Mouse (Mus musculus): ENCODE data around the gene Ppt2. TPM values are rescaled to one million over a fixed set of nuclear protein-coding genes. Genes with fewer than 3 reads are reported as not detected.

Ppt2 gene
- polyA plus RNA-seq, 1 experiment from 2014 or later: 31.7 TPM

GRCm38 (mm10) chr17:34618999-34619398 lies 9.3 kb downstream of the Ppt2 start:
- H3K9ac ChIP-seq (ENCODE audit: low read depth, low read length): no peak overlapping the region
- peaks cover 10% of the 10 kb centered on the region for H3K36me3 ChIP-seq (ENCODE audit: control insufficient read depth, insufficient read depth, low read length)
- H3K27ac ChIP-seq (ENCODE audit: low read depth, low read length): no peak overlapping the region
- H3K4me2 ChIP-seq: no peak overlapping the region
- no peak for ATAC-seq (replicated peaks; ENCODE audit: insufficient number of reproducible peaks, low FRiP score, low TSS enrichment)
- WGBS (ENCODE audit: insufficient replicate concordance): 14% methylated on average over 6 of the region's 6 CpGs
- H3K9me3 ChIP-seq (replicated peaks; ENCODE audit: control insufficient read depth, low read length): no peaks in the 10 kb centered on the region
- no peaks in the 10 kb centered on the region for H3K4me1 ChIP-seq (ENCODE audit: control insufficient read depth, insufficient read depth, low read length)
- H3K27me3 ChIP-seq (ENCODE audit: control insufficient read depth, insufficient read depth, low read length): no peaks in the 10 kb centered on the region
- no peak overlapping the region for H3K4me3 ChIP-seq (ENCODE audit: low read depth, low read length)

GRCm38 (mm10) chr17:34615871-34616270 lies 12.4 kb downstream of the Ppt2 start, which contains the start of gene Egfl8:
Egfl8 (minus strand) TSS chr17:34615971.
- H3K27ac ChIP-seq (ENCODE audit: low read depth, low read length): no peak within 1 kb of the TSS
- no peaks in the 10 kb centered on the region for H3K9me3 ChIP-seq (replicated peaks; ENCODE audit: control insufficient read depth, low read length)
- H3K4me1 ChIP-seq (ENCODE audit: control insufficient read depth, insufficient read depth, low read length): no peaks in the 10 kb centered on the region
- H3K36me3 ChIP-seq (ENCODE audit: control insufficient read depth, insufficient read depth, low read length): peaks cover 16% of the 10 kb centered on the region
- no peak for ATAC-seq (replicated peaks; ENCODE audit: insufficient number of reproducible peaks, low FRiP score, low TSS enrichment)
- H3K4me2 ChIP-seq: no peak within 1 kb of the TSS
- H3K9ac ChIP-seq (ENCODE audit: low read depth, low read length): 0 out of 2 replicates have a peak within 1 kb of the TSS, but pooled peaks have one; percentile 16
- WGBS (ENCODE audit: insufficient replicate concordance): 73% methylated on average over 6 of the region's 6 CpGs
- no peaks in the 10 kb centered on the region for H3K27me3 ChIP-seq (ENCODE audit: control insufficient read depth, insufficient read depth, low read length)
- H3K4me3 ChIP-seq (ENCODE audit: low read depth, low read length): no peak within 1 kb of the TSS

- Histone ChIP-seq H3K9me3 (replicated peaks; ENCODE audit: control insufficient read depth, low read length) (no peaks in the 10 kb centered on the region), H3K4me1 (ENCODE audit: control insufficient read depth, insufficient read depth, low read length) (peaks cover 1% of the 10 kb centered on the region; the same call in 1 of the 2 replicates), H3K27me3 (ENCODE audit: control insufficient read depth, insufficient read depth, low read length) (no peaks in the 10 kb centered on the region), H3K4me2 (no peak overlapping the region), H3K9ac (ENCODE audit: low read depth, low read length) (no peak overlapping the region), H3K4me3 (ENCODE audit: low read depth, low read length) (no peak overlapping the region), H3K36me3 (ENCODE audit: control insufficient read depth, insufficient read depth, low read length) (peaks cover 13% of the 10 kb centered on the region), H3K27ac (ENCODE audit: low read depth, low read length) (no peak overlapping the region)
- 80% methylated on average over 10 of the region's 10 CpGs for WGBS (ENCODE audit: insufficient replicate concordance)
- no peak for ATAC-seq (replicated peaks; ENCODE audit: insufficient number of reproducible peaks, low FRiP score, low TSS enrichment)
Observed at GRCm38 (mm10) chr17:34613830-34614229, 14.5 kb downstream of the Ppt2 start.

GRCm38 (mm10) chr17:34613054-34613645 lies 15.2 kb downstream of the Ppt2 start:
- 85% methylated on average over 11 of the region's 11 CpGs for WGBS (ENCODE audit: insufficient replicate concordance)
- H3K4me2 ChIP-seq: no peak overlapping the region
- no peaks in the 10 kb centered on the region for H3K27me3 ChIP-seq (ENCODE audit: control insufficient read depth, insufficient read depth, low read length)
- ATAC-seq (replicated peaks; ENCODE audit: insufficient number of reproducible peaks, low FRiP score, low TSS enrichment): no peak
- H3K4me3 ChIP-seq (ENCODE audit: low read depth, low read length): no peak overlapping the region
- peaks cover 8% of the 10 kb centered on the region for H3K4me1 ChIP-seq (ENCODE audit: control insufficient read depth, insufficient read depth, low read length)
- H3K36me3 ChIP-seq (ENCODE audit: control insufficient read depth, insufficient read depth, low read length): peaks cover 13% of the 10 kb centered on the region
- no peaks in the 10 kb centered on the region for H3K9me3 ChIP-seq (replicated peaks; ENCODE audit: control insufficient read depth, low read length)
- no peak overlapping the region for H3K9ac ChIP-seq (ENCODE audit: low read depth, low read length)
- H3K27ac ChIP-seq (ENCODE audit: low read depth, low read length): no peak overlapping the region

- ATAC-seq (replicated peaks; ENCODE audit: insufficient number of reproducible peaks, low FRiP score, low TSS enrichment): no peak
- peaks cover 13% of the 10 kb centered on the region for H3K36me3 ChIP-seq (ENCODE audit: control insufficient read depth, insufficient read depth, low read length)
- peaks cover 17% of the 10 kb centered on the region for H3K4me1 ChIP-seq (ENCODE audit: control insufficient read depth, insufficient read depth, low read length)
- no peaks in the 10 kb centered on the region for H3K27me3 ChIP-seq (ENCODE audit: control insufficient read depth, insufficient read depth, low read length)
- no peak overlapping the region for H3K4me2 ChIP-seq
- no peak overlapping the region for H3K27ac ChIP-seq (ENCODE audit: low read depth, low read length)
- H3K9ac ChIP-seq (ENCODE audit: low read depth, low read length): no peak overlapping the region
- WGBS (ENCODE audit: insufficient replicate concordance): 92% methylated on average over 8 of the region's 8 CpGs
- H3K9me3 ChIP-seq (replicated peaks; ENCODE audit: control insufficient read depth, low read length): no peaks in the 10 kb centered on the region
- no peak overlapping the region for H3K4me3 ChIP-seq (ENCODE audit: low read depth, low read length)
Observed at GRCm38 (mm10) chr17:34611050-34611449, 17.3 kb downstream of the Ppt2 start.

GRCm38 (mm10) chr17:34607997-34608396 lies 20.3 kb downstream of the Ppt2 start:
- H3K9me3 ChIP-seq (replicated peaks; ENCODE audit: control insufficient read depth, low read length): no peaks in the 10 kb centered on the region
- H3K27me3 ChIP-seq (ENCODE audit: control insufficient read depth, insufficient read depth, low read length): no peaks in the 10 kb centered on the region
- no peak overlapping the region for H3K9ac ChIP-seq (ENCODE audit: low read depth, low read length)
- no peak overlapping the region for H3K4me3 ChIP-seq (ENCODE audit: low read depth, low read length)
- no peak overlapping the region for H3K27ac ChIP-seq (ENCODE audit: low read depth, low read length)
- 87% methylated on average over 7 of the region's 7 CpGs for WGBS (ENCODE audit: insufficient replicate concordance)
- H3K4me2 ChIP-seq: no peak overlapping the region
- no peak for ATAC-seq (replicated peaks; ENCODE audit: insufficient number of reproducible peaks, low FRiP score, low TSS enrichment)
- H3K4me1 ChIP-seq (ENCODE audit: control insufficient read depth, insufficient read depth, low read length): peaks cover 27% of the 10 kb centered on the region
- H3K36me3 ChIP-seq (ENCODE audit: control insufficient read depth, insufficient read depth, low read length): peaks cover 11% of the 10 kb centered on the region

GRCm38 (mm10) chr17:34606186-34607039 lies 21.9 kb downstream of the Ppt2 start:
- H3K27ac ChIP-seq (ENCODE audit: low read depth, low read length): peak overlapping the region; percentile 91
- peak overlapping the region; percentile 91 for H3K9ac ChIP-seq (ENCODE audit: low read depth, low read length)
- H3K27me3 ChIP-seq (ENCODE audit: control insufficient read depth, insufficient read depth, low read length): no peaks in the 10 kb centered on the region
- WGBS (ENCODE audit: insufficient replicate concordance): 15% methylated on average over 32 of the region's 32 CpGs
- H3K4me2 ChIP-seq: peak overlapping the region; percentile 99
- peaks cover 4% of the 10 kb centered on the region for H3K36me3 ChIP-seq (ENCODE audit: control insufficient read depth, insufficient read depth, low read length)
- no peaks in the 10 kb centered on the region for H3K9me3 ChIP-seq (replicated peaks; ENCODE audit: control insufficient read depth, low read length)
- peaks cover 35% of the 10 kb centered on the region for H3K4me1 ChIP-seq (ENCODE audit: control insufficient read depth, insufficient read depth, low read length)
- H3K4me3 ChIP-seq (ENCODE audit: low read depth, low read length): peak overlapping the region; percentile 99
- no peak for ATAC-seq (replicated peaks; ENCODE audit: insufficient number of reproducible peaks, low FRiP score, low TSS enrichment)

- Histone ChIP-seq H3K9ac (ENCODE audit: low read depth, low read length) (peak overlapping the region; percentile 91), H3K27ac (ENCODE audit: low read depth, low read length) (peak overlapping the region; percentile 91), H3K4me1 (ENCODE audit: control insufficient read depth, insufficient read depth, low read length) (peaks cover 35% of the 10 kb centered on the region), H3K4me2 (peak overlapping the region; percentile 99), H3K9me3 (replicated peaks; ENCODE audit: control insufficient read depth, low read length) (no peaks in the 10 kb centered on the region), H3K27me3 (ENCODE audit: control insufficient read depth, insufficient read depth, low read length) (no peaks in the 10 kb centered on the region), H3K4me3 (ENCODE audit: low read depth, low read length) (peak overlapping the region; percentile 99), H3K36me3 (ENCODE audit: control insufficient read depth, insufficient read depth, low read length) (no peaks in the 10 kb centered on the region; the same call in 1 of the 2 replicates)
- WGBS (ENCODE audit: insufficient replicate concordance): 1% methylated on average over 26 of the region's 30 CpGs
- peak; percentile 55 for ATAC-seq (replicated peaks; ENCODE audit: insufficient number of reproducible peaks, low FRiP score, low TSS enrichment)
Observed at GRCm38 (mm10) chr17:34605609-34606008, 22.7 kb downstream of the Ppt2 start.
